17 mouse cellular contexts compared by ENCODE assay signal in genomic region chr2:179951542-179952524, GRCm38 (mm10). TPM values are rescaled to one million over a fixed set of nuclear protein-coding genes. Genes with fewer than 3 reads are reported as not detected.
A peak's percentile ranks its signal among the peaks of the same experiment; 100 is the strongest.
DNase-seq lines count a peak whose midpoint lies in the region; ATAC-seq and TF ChIP-seq lines count a peak whose summit lies in the region.
"Had no signal": no experiment of that assay in that cellular context is flagged by ENCODE, and none has a peak within 500 bp of the region (broad histone marks: within the 10 kb centered on the region; RNA-seq: fewer than 3 reads in every experiment).

No protein-coding gene starts in this region.

- H3K4me1 ChIP-seq in cerebellum, adult 2 months (ENCODE audit: control insufficient read depth, insufficient read depth, low read length): peaks cover 30% of the 10 kb centered on the region
- H3K4me1 ChIP-seq in kidney, postnatal 0 days (replicated peaks; ENCODE audit: insufficient read depth, low read length): peaks cover 7% of the 10 kb centered on the region; the same call in 1 of the 2 replicates
- peaks cover 82% of the 10 kb centered on the region for H3K4me1 ChIP-seq in liver, embryonic 13.5 days (replicated peaks)

- DNase-seq in cerebellum, adult 2 months: peak; percentile 55 to 59
- DNase-seq in kidney, postnatal 0 days (ENCODE audit: low spot score): no peak
- DNase-seq in kidney, postnatal 25 days: no peak
- peak; percentile 19 for DNase-seq in ZHBTc4 (ENCODE audit: low read depth, low spot score)
- no peak for DNase-seq in liver, embryonic 13.5 days
- no peak for DNase-seq in spleen, postnatal 14 days (ENCODE audit: low spot score in 2 of 2)
- no peak for DNase-seq in layer of hippocampus, postnatal 25 days (ENCODE audit: extremely low spot score in 1 of 2, low spot score in 1 of 2)
- DNase-seq: kidney, postnatal 36 days; layer of hippocampus, postnatal 36 days; right cerebral cortex, adult 18-20 months had no signal

- no peaks in the 10 kb centered on the region for H3K27me3 ChIP-seq in cerebellum, adult 2 months (ENCODE audit: control insufficient read depth, insufficient read depth, low read length)
- no peaks in the 10 kb centered on the region for H3K27me3 ChIP-seq in kidney, postnatal 0 days (ENCODE audit: insufficient read depth, low read length)
- H3K27me3 ChIP-seq in liver, embryonic 13.5 days: no peaks in the 10 kb centered on the region
- H3K27me3 ChIP-seq: heart, embryonic 15.5 days; midbrain, embryonic 12.5 days; Patski; stomach, embryonic 15.5 days had no signal

- TF ChIP-seq CTCF in cerebellum, adult 2 months (IDR thresholded peaks at IDR 0.05; ENCODE audit: borderline replicate concordance, insufficient read depth, low read depth, low read length): 0 out of 2 replicates have a peak, but pooled peaks have one; percentile 1
- TF ChIP-seq CTCF in kidney, postnatal 0 days (IDR thresholded peaks at IDR 0.05; ENCODE audit: low read depth): 0 out of 2 replicates have a peak, but pooled peaks have one; percentile 2

- H3K36me3 ChIP-seq in kidney, postnatal 0 days (ENCODE audit: insufficient read depth, low read length): no peaks in the 10 kb centered on the region
- no peaks in the 10 kb centered on the region for H3K36me3 ChIP-seq in liver, embryonic 13.5 days
- H3K36me3 ChIP-seq: forebrain, embryonic 10.5 days; heart, embryonic 15.5 days; midbrain, embryonic 12.5 days; stomach, embryonic 15.5 days had no signal

- 33% methylated on average over 14 of the region's 14 CpGs for WGBS in cerebellum, adult 2 months
- WGBS in kidney, postnatal 0 days: 75% methylated on average over 14 of the region's 14 CpGs
- 46% methylated on average over 14 of the region's 14 CpGs for WGBS in liver, embryonic 13.5 days (ENCODE audit: insufficient replicate concordance)

- no peaks in the 10 kb centered on the region for H3K9me3 ChIP-seq in kidney, postnatal 0 days (replicated peaks; ENCODE audit: low read length)
- H3K9me3 ChIP-seq in liver, embryonic 13.5 days (replicated peaks): no peaks in the 10 kb centered on the region
- H3K9me3 ChIP-seq: forebrain, embryonic 10.5 days; heart, embryonic 15.5 days; midbrain, embryonic 12.5 days; stomach, embryonic 15.5 days had no signal

- ATAC-seq in cerebellum, adult (ENCODE audit: insufficient number of reproducible peaks, low FRiP score, low TSS enrichment): no peak
- ATAC-seq in kidney, postnatal 0 days (replicated peaks; ENCODE audit: low FRiP score, low read depth): no peak
- peak; percentile 62 for ATAC-seq in liver, embryonic 13.5 days (ENCODE audit: low read depth)
- ATAC-seq: lung, postnatal 0 days; Patski had no signal

- no peak overlapping the region for H3K9ac ChIP-seq in kidney, postnatal 0 days (ENCODE audit: low read depth, low read length)
- H3K9ac ChIP-seq in liver, embryonic 13.5 days: peak overlapping the region; percentile 7; the same call in 1 of the 2 replicates
- H3K9ac ChIP-seq: heart, embryonic 15.5 days; midbrain, embryonic 12.5 days; stomach, embryonic 15.5 days had no signal

- H3K4me3 ChIP-seq in cerebellum, adult 2 months (replicated peaks; ENCODE audit: insufficient read depth, low read depth, low read length): no peak overlapping the region
- H3K4me3 ChIP-seq in kidney, postnatal 0 days (replicated peaks; ENCODE audit: low read depth, low read length): no peak overlapping the region
- H3K4me3 ChIP-seq in liver, embryonic 13.5 days (replicated peaks): no peak overlapping the region
- H3K4me3 ChIP-seq: forebrain, embryonic 10.5 days; heart, embryonic 15.5 days; midbrain, embryonic 12.5 days; stomach, embryonic 15.5 days had no signal

- no peak overlapping the region for H3K27ac ChIP-seq in cerebellum, adult 2 months (ENCODE audit: insufficient read depth, low read length)
- H3K27ac ChIP-seq in kidney, postnatal 0 days: no peak overlapping the region; the same call in 1 of the 2 replicates
- H3K27ac ChIP-seq in liver, embryonic 13.5 days: peak overlapping the region; percentile 35; the same call in 1 of the 2 replicates
- H3K27ac ChIP-seq: forebrain, embryonic 10.5 days; heart, embryonic 15.5 days; midbrain, embryonic 12.5 days; stomach, embryonic 15.5 days had no signal

- no peak overlapping the region for H3K4me2 ChIP-seq in kidney, postnatal 0 days (ENCODE audit: low read length)
- H3K4me2 ChIP-seq in liver, embryonic 13.5 days: peak overlapping the region; percentile 26
- H3K4me2 ChIP-seq: heart, embryonic 15.5 days; midbrain, embryonic 12.5 days; stomach, embryonic 15.5 days had no signal

- TF ChIP-seq POLR2A in cerebellum, adult 2 months (IDR thresholded peaks at IDR 0.05; ENCODE audit: borderline replicate concordance, insufficient read depth, low read length): no peak

RNA-seq across cellular contexts. Expression of gene Taf4, which starts 24.6 kb away (rescaled TPM):
- 15.2 TPM in 2 replicates for polyA plus RNA-seq in cerebellum, adult 2 months (2012; rRNA removed)
- polyA plus RNA-seq in kidney, postnatal 0 days (2015; fragmentation: Nextera tagmentation; extraction: Ambion mirVana): 3.3 and 3.5 TPM in 2 replicates
- polyA plus RNA-seq in liver, embryonic 13.5 days (2015; fragmentation: Nextera tagmentation; extraction: Ambion mirVana): 2.0 and 2.1 TPM in 2 replicates
- 10 to 100 TPM; 19.4 to 21.0 TPM for total RNA-seq in layer of hippocampus, postnatal 25 days (2021)

Comparison
In these comparisons a context has a peak if more than half of its experiments do, and no peak if none do; other contexts are left out.
1. DNase-seq: peak in cerebellum, adult 2 months (2 of 2) and ZHBTc4 (single experiment); none in kidney, postnatal 0 days (single experiment), kidney, postnatal 25 days (0 of 2), liver, embryonic 13.5 days (single experiment), spleen, postnatal 14 days (0 of 2) and layer of hippocampus, postnatal 25 days (0 of 2).